Mouse (Mus musculus) embryonic facial prominence, embryonic 12.5 days (tissue): ENCODE results near the gene Tmem233. TPM values are rescaled to one million over a fixed set of nuclear protein-coding genes. Genes with fewer than 3 reads are reported as not detected.

Experiments used
- ATAC-seq: fragments of 200-750 bp; cut with Nextera tagmentation; 2 replicates; pipeline ENCODE4 v1.8.0; 2017; ENCODE audit not compliant: insufficient number of reproducible peaks, insufficient read depth, low FRiP score, low TSS enrichment
- H3K27ac ChIP-seq: fragments of 300-500 bp; sonication (generic); 2 replicates; pipeline ENCODE4 v1.5.1; 2016; ENCODE audit warnings: mild to moderate bottlenecking
- H3K27me3 ChIP-seq: fragments of 300-500 bp; sonication (generic); 2 replicates; pipeline ENCODE4 v1.6.1; 2016; ENCODE audit warnings: mild to moderate bottlenecking, moderate library complexity
- H3K36me3 ChIP-seq: fragments of 300-500 bp; sonication (generic); 2 replicates; pipeline ENCODE4 v1.6.1; 2016; ENCODE audit warnings: mild to moderate bottlenecking
- H3K4me1 ChIP-seq: fragments of 300-500 bp; sonication (generic); 2 replicates; pipeline ENCODE4 v1.6.1; 2016
- H3K4me2 ChIP-seq: fragments of 300-500 bp; sonication (generic); replicated peaks from 2 replicates; pipeline ENCODE4 v1.6.1; 2016; ENCODE audit warnings: mild to moderate bottlenecking, moderate library complexity
- H3K4me3 ChIP-seq: fragments of 300-500 bp; sonication (generic); 2 replicates; pipeline ENCODE4 v1.5.1; 2016; ENCODE audit warnings: mild to moderate bottlenecking
- H3K9ac ChIP-seq: fragments of 300-500 bp; sonication (generic); 2 replicates; pipeline ENCODE4 v1.6.1; 2016; ENCODE audit warnings: mild to moderate bottlenecking, moderate library complexity
- H3K9me3 ChIP-seq: fragments of 300-500 bp; sonication (generic); 2 replicates; pipeline ENCODE4 v1.6.1; 2016; ENCODE audit warnings: mild to moderate bottlenecking, moderate library complexity
- whole genome bisulfite sequencing: fragments of 180-500 bp; shearing (Covaris S2); methylation state at CpG from one replicate; pipeline ENCODE4 v1.1.7; 2016; 5-methylcytosine and 5-hydroxymethylcytosine counted together
- polyA plus RNA-seq: library from polyadenylated mRNA; unstranded; fragments of >200 nt; fragmentation: Nextera tagmentation; extraction: Ambion mirVana; gene quantifications from 2 replicates; pipeline ENCODE4 v1.2.1, GENCODE M21; 2016

Gene Tmem233
- polyA plus RNA-seq = not detected in 2 replicates

- Histone ChIP-seq H3K9ac (no peak within 1 kb of the TSS), H3K27me3 (peaks cover 28% of the 10 kb centered on the region), H3K9me3 (no peaks in the 10 kb centered on the region), H3K36me3 (no peaks in the 10 kb centered on the region), H3K4me1 (no peaks in the 10 kb centered on the region), H3K4me3 (no peak within 1 kb of the TSS), H3K4me2 (no peak within 1 kb of the TSS), H3K27ac (no peak within 1 kb of the TSS)
- 14% methylated on average over 17 of the region's 17 CpGs for WGBS
- ATAC-seq = no peak
These were observed at the start of gene Tmem233 for GRCm38 (mm10) chr5:116083081-116083480. Gene Tmem233, minus strand, starts transcription at chr5:116083244.

- ATAC-seq = no peak
- Histone ChIP-seq H3K4me3 (no peak overlapping the region), H3K9ac (no peak overlapping the region), H3K4me1 (no peaks in the 10 kb centered on the region), H3K27ac (no peak overlapping the region), H3K4me2 (no peak overlapping the region), H3K9me3 (no peaks in the 10 kb centered on the region), H3K27me3 (no peaks in the 10 kb centered on the region), H3K36me3 (no peaks in the 10 kb centered on the region)
- 9% methylated on average over 11 of the region's 11 CpGs for WGBS
These were observed 40.3 kb upstream of the Tmem233 start for GRCm38 (mm10) chr5:116123344-116123743.

GRCm38 (mm10) chr5:116116567-116116966 lies 33.5 kb upstream of the Tmem233 start:
- Histone ChIP-seq H3K4me1 (0 out of 2 replicates have a peak, but pooled peaks cover 4% of the 10 kb centered on the region), H3K4me2 (no peak overlapping the region), H3K27me3 (no peaks in the 10 kb centered on the region), H3K9ac (no peak overlapping the region), H3K36me3 (no peaks in the 10 kb centered on the region), H3K4me3 (no peak overlapping the region), H3K27ac (no peak overlapping the region), H3K9me3 (no peaks in the 10 kb centered on the region)
- 43% methylated on average over 9 of the region's 9 CpGs for WGBS
- ATAC-seq = no peak

- 0 out of 2 replicates have a peak, but pooled peaks cover 4% of the 10 kb centered on the region for H3K4me1 ChIP-seq
- no peak overlapping the region for H3K27ac ChIP-seq
- H3K9ac ChIP-seq = no peak overlapping the region
- ATAC-seq = no peak
- no peaks in the 10 kb centered on the region for H3K36me3 ChIP-seq
- no peaks in the 10 kb centered on the region for H3K9me3 ChIP-seq
- H3K4me2 ChIP-seq = no peak overlapping the region
- H3K27me3 ChIP-seq = no peaks in the 10 kb centered on the region
- no peak overlapping the region for H3K4me3 ChIP-seq
- 42% methylated on average over 4 of the region's 4 CpGs for WGBS
These were observed 33.1 kb upstream of the Tmem233 start for GRCm38 (mm10) chr5:116116110-116116509.

GRCm38 (mm10) chr5:116115071-116115834 lies 32.2 kb upstream of the Tmem233 start:
- Histone ChIP-seq H3K4me1 (0 out of 2 replicates have a peak, but pooled peaks cover 4% of the 10 kb centered on the region), H3K9ac (no peak overlapping the region), H3K36me3 (no peaks in the 10 kb centered on the region), H3K4me2 (no peak overlapping the region), H3K4me3 (no peak overlapping the region), H3K27ac (no peak overlapping the region), H3K27me3 (no peaks in the 10 kb centered on the region), H3K9me3 (no peaks in the 10 kb centered on the region)
- WGBS = 70% methylated on average over 14 of the region's 14 CpGs
- ATAC-seq = no peak

DNA sequence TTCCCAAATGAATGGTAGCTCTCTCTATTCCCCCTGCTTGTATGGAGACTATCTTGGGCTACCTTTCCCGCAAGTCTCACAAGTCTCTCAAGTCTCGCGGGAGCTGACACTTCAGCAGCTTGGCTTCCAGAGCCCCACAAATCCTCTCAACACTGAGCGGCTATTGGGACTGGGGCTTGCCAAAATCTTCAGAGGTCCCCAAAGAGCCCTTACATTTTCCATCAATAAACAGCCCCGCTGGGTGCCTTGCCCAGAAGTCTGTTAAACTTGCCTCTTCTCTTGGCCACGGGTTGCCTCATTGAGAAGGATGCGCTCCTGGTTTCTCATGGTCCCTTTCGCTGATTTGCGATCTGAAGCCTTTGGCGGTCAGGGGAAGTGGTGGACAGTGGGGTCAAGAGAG lies 25.6 kb upstream of the Tmem233 start:
- Histone ChIP-seq H3K27me3 (no peaks in the 10 kb centered on the region), H3K4me1 (no peaks in the 10 kb centered on the region), H3K4me2 (no peak overlapping the region), H3K4me3 (no peak overlapping the region), H3K27ac (no peak overlapping the region), H3K9ac (no peak overlapping the region), H3K9me3 (no peaks in the 10 kb centered on the region), H3K36me3 (no peaks in the 10 kb centered on the region)
- no peak for ATAC-seq
- 92% methylated on average over 10 of the region's 10 CpGs for WGBS

GRCm38 (mm10) chr5:116084231-116084630 lies 1.2 kb upstream of the Tmem233 start:
- Histone ChIP-seq H3K27ac (no peak overlapping the region), H3K4me1 (no peaks in the 10 kb centered on the region), H3K9ac (no peak overlapping the region), H3K27me3 (peaks cover 28% of the 10 kb centered on the region), H3K9me3 (no peaks in the 10 kb centered on the region), H3K4me2 (no peak overlapping the region), H3K36me3 (no peaks in the 10 kb centered on the region), H3K4me3 (no peak overlapping the region)
- WGBS = 90% methylated on average over 6 of the region's 6 CpGs
- ATAC-seq = no peak

GRCm38 (mm10) chr5:116082241-116082900 lies 673 bp downstream of the Tmem233 start:
- Histone ChIP-seq H3K9me3 (no peaks in the 10 kb centered on the region), H3K4me2 (no peak overlapping the region), H3K4me3 (no peak overlapping the region), H3K27ac (no peak overlapping the region), H3K4me1 (no peaks in the 10 kb centered on the region), H3K27me3 (peaks cover 28% of the 10 kb centered on the region), H3K9ac (no peak overlapping the region), H3K36me3 (no peaks in the 10 kb centered on the region)
- 27% methylated on average over 17 of the region's 17 CpGs for WGBS
- ATAC-seq = no peak

GRCm38 (mm10) chr5:116081616-116082015 lies 1.4 kb downstream of the Tmem233 start:
- no peaks in the 10 kb centered on the region for H3K36me3 ChIP-seq
- no peak for ATAC-seq
- 80% methylated on average over 7 of the region's 7 CpGs for WGBS
- no peak overlapping the region for H3K27ac ChIP-seq
- H3K9ac ChIP-seq = no peak overlapping the region
- no peaks in the 10 kb centered on the region for H3K4me1 ChIP-seq
- no peak overlapping the region for H3K4me2 ChIP-seq
- no peak overlapping the region for H3K4me3 ChIP-seq
- no peaks in the 10 kb centered on the region for H3K9me3 ChIP-seq
- H3K27me3 ChIP-seq = peaks cover 28% of the 10 kb centered on the region

- WGBS = 74% methylated on average over 6 of the region's 6 CpGs
- H3K9ac ChIP-seq = no peak overlapping the region
- no peak for ATAC-seq
These were observed 2.3 kb downstream of the Tmem233 start for GRCm38 (mm10) chr5:116080736-116081135.

GRCm38 (mm10) chr5:116069618-116070017 lies 13.4 kb downstream of the Tmem233 start:
- Histone ChIP-seq H3K27me3 (no peaks in the 10 kb centered on the region), H3K27ac (no peak overlapping the region), H3K36me3 (no peaks in the 10 kb centered on the region), H3K4me2 (no peak overlapping the region), H3K9me3 (no peaks in the 10 kb centered on the region), H3K4me3 (no peak overlapping the region), H3K4me1 (no peaks in the 10 kb centered on the region), H3K9ac (no peak overlapping the region)
- ATAC-seq = no peak
- 95% methylated on average over 4 of the region's 4 CpGs for WGBS

More at GRCm38 (mm10) chr5:116080736-116081135, 2.3 kb downstream of the Tmem233 start:
- Histone ChIP-seq H3K27me3 (peaks cover 28% of the 10 kb centered on the region), H3K36me3 (no peaks in the 10 kb centered on the region), H3K9me3 (no peaks in the 10 kb centered on the region), H3K4me2 (no peak overlapping the region), H3K27ac (no peak overlapping the region), H3K4me3 (no peak overlapping the region), H3K4me1 (no peaks in the 10 kb centered on the region)

GRCm38 (mm10) chr5:116052826-116053225 lies 30.2 kb downstream of the Tmem233 start:
- Histone ChIP-seq H3K27ac (no peak overlapping the region), H3K36me3 (no peaks in the 10 kb centered on the region), H3K9ac (no peak overlapping the region), H3K27me3 (no peaks in the 10 kb centered on the region), H3K9me3 (no peaks in the 10 kb centered on the region), H3K4me2 (no peak overlapping the region), H3K4me3 (no peak overlapping the region), H3K4me1 (no peaks in the 10 kb centered on the region)
- WGBS = 50% methylated on average over 6 of the region's 6 CpGs
- ATAC-seq = no peak
